Mouse (Mus musculus) CH12.LX (cell line): Measurements from ENCODE around the gene Cd200r2. TPM values are rescaled to one million over a fixed set of nuclear protein-coding genes. Genes with fewer than 3 reads are reported as not detected.

Source experiments
- DNase-seq: peaks from one replicate; pipeline ENCODE4 v3.0.0-alpha.2; 2013; ENCODE audit errors: extremely low read depth
- H3K27ac ChIP-seq: 2 replicates; pipeline ENCODE4 v1.5.1; 2012; ENCODE audit warnings: low read depth, mild to moderate bottlenecking, control low read depth, moderate library complexity; ENCODE audit not compliant: insufficient read depth
- H3K27me3 ChIP-seq: replicated peaks from 2 replicates; pipeline ENCODE3; 2012; ENCODE audit warnings: inconsistent platforms
- H3K36me3 ChIP-seq, 2 experiments: replicated peaks in 1 of 2; 2 replicates each; pipeline versions ENCODE3 to v1.6.1; 2012; ENCODE audit warnings: inconsistent platforms in 1 of 2, low read length in 1 of 2, mild to moderate bottlenecking in 1 of 2, mixed read lengths in 1 of 2, moderate library complexity in 1 of 2; ENCODE audit not compliant: control insufficient read depth in 1 of 2, insufficient read depth in 1 of 2
- H3K4me1 ChIP-seq, 2 experiments: 2 replicates each; pipeline ENCODE4 v1.6.1; 2012; ENCODE audit warnings: inconsistent platforms in 1 of 2, moderate library complexity in 1 of 2; ENCODE audit not compliant: insufficient read depth in 2 of 2, control insufficient read depth in 1 of 2
- H3K4me2 ChIP-seq: 2 replicates; pipeline ENCODE4 v1.6.1; 2012; ENCODE audit warnings: low read depth, mild to moderate bottlenecking, control low read depth; ENCODE audit not compliant: poor library complexity, insufficient read depth, severe bottlenecking
- H3K4me3 ChIP-seq, 3 experiments: fragments of 150-350 bp in 1 of 3; sonication (generic) in 1 of 3; replicated peaks in 1 of 3; 2 replicates each; pipeline versions ENCODE3 to v1.5.1; 2011 to 2012; ENCODE audit warnings: low read depth in 2 of 3, low read length in 2 of 3, mild to moderate bottlenecking in 2 of 3, moderate library complexity in 2 of 3, control low read depth in 1 of 3, improper control_type of control experiment in 1 of 3, inconsistent platforms in 1 of 3, mixed read lengths in 1 of 3; ENCODE audit not compliant: poor library complexity in 1 of 3
- H3K79me2 ChIP-seq: replicated peaks from 2 replicates; pipeline ENCODE4 v1.6.1; 2012; ENCODE audit warnings: mild to moderate bottlenecking, moderate library complexity; ENCODE audit not compliant: control insufficient read depth, poor library complexity, insufficient read depth, severe bottlenecking; ENCODE audit errors: extremely low read depth
- H3K9ac ChIP-seq: 2 replicates; pipeline ENCODE4 v1.6.1; 2012; ENCODE audit warnings: low read depth, mild to moderate bottlenecking, control low read depth, moderate library complexity; ENCODE audit not compliant: insufficient read depth
- H3K9me3 ChIP-seq: replicated peaks from 2 replicates; pipeline ENCODE3; 2012; ENCODE audit warnings: low read length, inconsistent platforms, mixed read lengths
- CHD1 ChIP-seq: IDR thresholded peaks from 2 replicates; pipeline ENCODE4 v1.6.1; 2012; ENCODE audit warnings: low read depth, low read length, improper control_type of control experiment, inconsistent platforms
- E2F4 ChIP-seq: IDR thresholded peaks from 2 replicates; pipeline ENCODE4 v1.6.1; 2011; ENCODE audit warnings: low read depth, low read length, improper control_type of control experiment; ENCODE audit not compliant: insufficient replicate concordance
- ETS1 ChIP-seq: conservative IDR thresholded peaks from 2 replicates; pipeline ENCODE4 v1.6.1; 2012; ENCODE audit warnings: low read depth, mild to moderate bottlenecking, inconsistent platforms, low read length, improper control_type of control experiment, moderate library complexity
- GABPA ChIP-seq: IDR thresholded peaks from 2 replicates; pipeline ENCODE4 v1.6.1; 2012; ENCODE audit warnings: low read depth, low read length, improper control_type of control experiment, inconsistent platforms; ENCODE audit not compliant: insufficient replicate concordance
- HCFC1 ChIP-seq: IDR thresholded peaks from 2 replicates; pipeline ENCODE4 v1.6.1; 2012; ENCODE audit warnings: low read depth, mild to moderate bottlenecking, inconsistent platforms, low read length, improper control_type of control experiment
- IRF4 ChIP-seq: IDR thresholded peaks from 2 replicates; pipeline ENCODE4 v1.6.1; 2014; ENCODE audit warnings: low read depth, mild to moderate bottlenecking, inconsistent platforms, low read length, improper control_type of control experiment
- JUN ChIP-seq: IDR thresholded peaks from 2 replicates; pipeline ENCODE4 v1.6.1; 2011; ENCODE audit warnings: low read depth, mild to moderate bottlenecking, low read length, improper control_type of control experiment, moderate library complexity; ENCODE audit not compliant: insufficient read depth
- JUND ChIP-seq: conservative IDR thresholded peaks from 2 replicates; pipeline ENCODE4 v1.6.1; 2011; ENCODE audit warnings: low read depth, low read length, improper control_type of control experiment
- MAFK ChIP-seq: IDR thresholded peaks from 2 replicates; pipeline ENCODE4 v1.6.1; 2011; ENCODE audit warnings: low read length, improper control_type of control experiment; ENCODE audit not compliant: insufficient replicate concordance
- MAX ChIP-seq: IDR thresholded peaks from 2 replicates; pipeline ENCODE4 v1.6.1; 2011; ENCODE audit warnings: low read length, improper control_type of control experiment
- MAZ ChIP-seq: IDR thresholded peaks from 2 replicates; pipeline ENCODE4 v1.6.1; 2012; ENCODE audit warnings: low read depth, mild to moderate bottlenecking, inconsistent platforms, low read length, improper control_type of control experiment, moderate library complexity
- MEF2A ChIP-seq: IDR thresholded peaks from 2 replicates; pipeline ENCODE4 v1.6.1; 2014; ENCODE audit warnings: low read depth, mild to moderate bottlenecking, inconsistent platforms, low read length, improper control_type of control experiment, borderline replicate concordance
- MXI1 ChIP-seq: IDR thresholded peaks from 2 replicates; pipeline ENCODE4 v1.6.1; 2011; ENCODE audit warnings: mild to moderate bottlenecking, low read depth, low read length, improper control_type of control experiment
- MYC ChIP-seq: IDR thresholded peaks from 2 replicates; pipeline ENCODE4 v1.6.1; 2011; ENCODE audit warnings: low read depth, mild to moderate bottlenecking, improper control_type of control experiment, low read length
- NELFE ChIP-seq: IDR thresholded peaks from 2 replicates; pipeline ENCODE4 v1.6.1; 2011; ENCODE audit warnings: low read depth, low read length, improper control_type of control experiment
- POLR2AphosphoS2 ChIP-seq: IDR thresholded peaks from 2 replicates; pipeline ENCODE4 v1.6.1; 2011; ENCODE audit warnings: low read depth, low read length, improper control_type of control experiment
- RCOR1 ChIP-seq: conservative IDR thresholded peaks from 2 replicates; pipeline ENCODE4 v1.6.1; 2012; ENCODE audit warnings: low read depth, mild to moderate bottlenecking, inconsistent platforms, low read length, improper control_type of control experiment
- SIN3A ChIP-seq: IDR thresholded peaks from 2 replicates; pipeline ENCODE4 v1.6.1; 2012; ENCODE audit warnings: low read length, improper control_type of control experiment, inconsistent platforms
- TCF12 ChIP-seq: IDR thresholded peaks from 2 replicates; pipeline ENCODE4 v1.6.1; 2014; ENCODE audit warnings: low read depth, mild to moderate bottlenecking, inconsistent platforms, low read length, improper control_type of control experiment
- USF1 ChIP-seq: IDR thresholded peaks from 2 replicates; pipeline ENCODE4 v1.6.1; 2014; ENCODE audit warnings: low read depth, mild to moderate bottlenecking, inconsistent platforms, low read length, improper control_type of control experiment
- USF2 ChIP-seq: conservative IDR thresholded peaks from 2 replicates; pipeline ENCODE4 v1.6.1; 2011; ENCODE audit warnings: low read depth, low read length, improper control_type of control experiment
- ZC3H11A ChIP-seq: IDR thresholded peaks from 2 replicates; pipeline ENCODE4 v1.6.1; 2012; ENCODE audit warnings: low read depth, mild to moderate bottlenecking, inconsistent platforms, low read length, improper control_type of control experiment
- ZMIZ1 ChIP-seq: IDR thresholded peaks from 2 replicates; pipeline ENCODE4 v1.6.1; 2012; ENCODE audit warnings: low read depth, mild to moderate bottlenecking, inconsistent platforms, low read length, improper control_type of control experiment
- ZNF384 ChIP-seq: IDR thresholded peaks from 2 replicates; pipeline ENCODE4 v1.6.1; 2012; ENCODE audit warnings: low read depth, low read length, improper control_type of control experiment, inconsistent platforms
- dilution Hi-C: fragments of 300-500 bp; cut with MboI; formaldehyde crosslinking; loops from 2 replicates; pipeline ENCODE4 v1.14.3; 2020; ENCODE audit warnings: low sequenced_read_pairs; ENCODE audit not compliant: extremely low pct_unique_long_range_greater_than_20kb, extremely low pct_ligation_motif_present
- in situ Hi-C: fragments of 300-500 bp; cut with MboI; formaldehyde crosslinking; loops from 3 replicates; pipeline ENCODE4 v1.14.3; 2019; ENCODE audit warnings: low sequenced_read_pairs, low pct_ligation_motif_present, low pct_unique_long_range_greater_than_20kb, mixed read lengths
- polyA plus RNA-seq: library from polyadenylated mRNA; unstranded; fragments of >175 nt; gene quantifications from 2 replicates; pipeline ENCODE4 v1.2.1, GENCODE M21; 2012; ENCODE audit warnings: low read depth; ENCODE audit not compliant: insufficient read length
- total RNA-seq, 2 experiments: library from RNA; depleted of rRNA; stranded (reverse); fragments of 300-350 nt in 1 of 2; fragments of >200 nt in 1 of 2; gene quantifications; 2 replicates each; pipeline ENCODE4 v1.2.3; 2012 to 2014

Cd200r2 gene
- total RNA-seq (2012; rRNA removed) = 2.2 and 2.4 TPM in 2 replicates
- total RNA-seq (2014; rRNA removed) = 0.69 and 0.74 TPM in 2 replicates
- polyA plus RNA-seq = 0.31 and 0.66 TPM in 2 replicates

- dilution Hi-C loops = no loop called here
- TF ChIP-seq ETS1 (no peak), IRF4 (no peak), TCF12 (no peak), USF2 (no peak), RCOR1 (no peak), MEF2A (no peak), ZC3H11A (no peak), E2F4 (no peak), JUN (no peak), USF1 (no peak), ZNF384 (no peak), ZMIZ1 (no peak), MXI1 (no peak), MAFK (no peak), MAZ (no peak), GABPA (no peak), MAX (no peak), HCFC1 (no peak), MYC (no peak)
- TF ChIP-seq, all 38 proteins: peak for 0
- Histone ChIP-seq H3K9ac (no peak within 1 kb of the TSS), H3K4me3 (no peak within 1 kb of the TSS), H3K9me3 (no peaks in the 10 kb centered on the region), H3K36me3 (no peaks in the 10 kb centered on the region), H3K4me2 (no peak within 1 kb of the TSS), H3K27me3 (no peaks in the 10 kb centered on the region), H3K79me2 (no peaks in the 10 kb centered on the region), H3K4me1 (no peaks in the 10 kb centered on the region), H3K27ac (no peak within 1 kb of the TSS)
- in situ Hi-C loops = no loop called here
- DNase-seq = no peak
These were observed at the start of gene Cd200r2 for GRCm38 (mm10) chr16:44866797-44867196. TSS of gene Cd200r2 (plus strand) at chr16:44867097.

- dilution Hi-C loops (no loop called here), in situ Hi-C loops (no loop called here)
- TF ChIP-seq MXI1 = no peak
- no peak for TF ChIP-seq NELFE
- no peak for TF ChIP-seq MAFK
- TF ChIP-seq MAZ = no peak
- TF ChIP-seq CHD1 = no peak
- no peak for TF ChIP-seq SIN3A
- no peak for TF ChIP-seq POLR2AphosphoS2
- no peak for TF ChIP-seq JUND
- TF ChIP-seq MEF2A = no peak
- H3K9me3 ChIP-seq = peaks cover 2% of the 10 kb centered on the region
- DNase-seq = no peak
- no peak overlapping the region for H3K27ac ChIP-seq
- no peaks in the 10 kb centered on the region for H3K36me3 ChIP-seq
- peaks cover under 1 to 5% of the 10 kb centered on the region in 2 experiments; a peak in 3 of 4 replicates for H3K4me1 ChIP-seq
- H3K4me2 ChIP-seq = no peak overlapping the region
- H3K4me3 ChIP-seq = no peak overlapping the region
- no peaks in the 10 kb centered on the region for H3K79me2 ChIP-seq
- no peaks in the 10 kb centered on the region for H3K27me3 ChIP-seq
- no peak overlapping the region for H3K9ac ChIP-seq
These were observed 48.9 kb upstream of the Cd200r2 start for GRCm38 (mm10) chr16:44818010-44818409.
